Mouse (Mus musculus): ENCODE data around the gene Gm21830. TPM values are rescaled to one million over a fixed set of nuclear protein-coding genes. Genes with fewer than 3 reads are reported as not detected.
A peak's percentile ranks its signal among the peaks of the same experiment; 100 is the strongest.
"Not testable (repeated sequence)": the region's sequence is repeated elsewhere in the genome, so short reads cannot be mapped to it uniquely, and the experiment has no call there.

Gene Gm21830
- polyA plus RNA-seq (2015; fragmentation: Nextera tagmentation; extraction: Ambion mirVana): not detected in 2 replicates

DNA sequence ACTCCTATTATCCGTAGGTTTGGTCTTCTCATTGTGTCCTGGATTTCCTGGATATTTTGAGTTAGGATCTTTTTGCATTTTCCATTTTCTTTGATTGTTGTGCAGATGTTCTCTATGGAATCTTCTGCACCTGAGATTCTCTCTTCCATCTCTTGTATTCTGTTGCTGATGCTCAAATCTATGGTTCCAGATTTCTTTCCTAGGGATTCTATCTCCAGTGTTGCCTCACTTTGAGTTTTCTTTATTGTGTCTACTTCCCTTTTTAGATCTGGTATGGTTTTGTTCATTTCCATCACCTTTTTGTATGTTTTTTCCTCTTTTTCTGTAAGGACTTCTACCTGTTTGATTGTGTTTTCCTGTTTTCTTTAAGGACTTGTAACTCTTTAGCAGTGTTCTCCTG is at the start of gene Gm21830:
Gene Gm21830, plus strand, starts transcription at position 301 of the 400 bp plus-strand sequence.
- H3K36me3 ChIP-seq; H3K4me2 ChIP-seq; H3K27me3 ChIP-seq; ATAC-seq (replicated peaks; ENCODE audit: insufficient number of reproducible peaks, insufficient read depth, low FRiP score, low read depth); H3K4me1 ChIP-seq (replicated peaks); H3K9me3 ChIP-seq (replicated peaks); H3K4me3 ChIP-seq; H3K9ac ChIP-seq; H3K27ac ChIP-seq: not testable (repeated sequence)
- no CpG with 5 or more reads among the region's 1 CpGs for WGBS

DNA sequence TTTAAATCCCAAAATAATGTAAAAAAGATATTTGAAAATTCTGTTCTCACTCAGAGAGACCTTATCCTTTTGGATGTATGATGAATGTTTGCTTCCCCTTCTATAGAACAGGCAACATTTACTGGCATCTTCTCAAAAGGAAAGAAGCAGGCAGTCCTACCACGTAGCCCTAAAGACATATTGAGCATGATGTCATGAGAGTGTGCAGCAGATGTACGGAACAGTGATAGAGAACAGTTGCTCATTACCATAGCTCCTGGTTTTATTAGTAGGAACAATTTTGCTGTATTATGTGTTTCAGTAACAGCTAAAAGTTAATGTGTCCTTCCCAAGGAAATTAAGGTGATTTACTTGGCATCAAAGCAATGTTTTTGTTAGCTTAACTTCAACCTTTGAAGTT is 49.0 kb upstream of the Gm21830 start:
- Histone ChIP-seq H3K4me3 (no peak overlapping the region), H3K27ac (no peak overlapping the region), H3K36me3 (no peaks in the 10 kb centered on the region), H3K9me3 (replicated peaks) (no peaks in the 10 kb centered on the region), H3K4me2 (no peak overlapping the region), H3K4me1 (replicated peaks) (no peaks in the 10 kb centered on the region), H3K9ac (no peak overlapping the region), H3K27me3 (no peaks in the 10 kb centered on the region)
- WGBS: 67% methylated on average over 2 of the region's 2 CpGs
- ATAC-seq (replicated peaks; ENCODE audit: insufficient number of reproducible peaks, insufficient read depth, low FRiP score, low read depth): no peak

DNA sequence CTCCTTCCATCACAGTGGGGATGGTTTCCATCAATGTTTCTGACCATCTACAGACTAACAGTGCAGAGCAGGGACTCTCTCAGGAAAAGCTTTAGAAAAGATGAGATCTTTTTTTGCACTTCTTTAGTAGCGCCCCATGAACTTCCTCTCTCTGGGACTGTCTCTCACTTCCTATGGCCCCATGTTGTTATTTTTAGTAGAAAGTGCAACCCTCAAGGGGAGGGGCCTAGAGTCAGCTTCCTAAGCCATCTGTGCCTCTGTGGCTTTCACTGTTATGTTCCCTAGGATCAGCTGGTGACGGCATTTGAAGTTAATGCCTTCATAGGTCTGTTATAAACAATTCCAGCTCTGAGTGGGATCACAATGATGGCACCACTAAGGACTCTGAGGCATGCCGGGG is 35.0 kb upstream of the Gm21830 start:
- H3K4me1 ChIP-seq (replicated peaks): no peaks in the 10 kb centered on the region
- no peak overlapping the region for H3K9ac ChIP-seq
- no peak overlapping the region for H3K4me2 ChIP-seq
- no peaks in the 10 kb centered on the region for H3K9me3 ChIP-seq (replicated peaks)
- no peak for ATAC-seq (replicated peaks; ENCODE audit: insufficient number of reproducible peaks, insufficient read depth, low FRiP score, low read depth)
- no peak overlapping the region for H3K27ac ChIP-seq
- no peak overlapping the region for H3K4me3 ChIP-seq
- no peaks in the 10 kb centered on the region for H3K36me3 ChIP-seq
- WGBS: 62% methylated on average over 3 of the region's 3 CpGs
- H3K27me3 ChIP-seq: no peaks in the 10 kb centered on the region

DNA sequence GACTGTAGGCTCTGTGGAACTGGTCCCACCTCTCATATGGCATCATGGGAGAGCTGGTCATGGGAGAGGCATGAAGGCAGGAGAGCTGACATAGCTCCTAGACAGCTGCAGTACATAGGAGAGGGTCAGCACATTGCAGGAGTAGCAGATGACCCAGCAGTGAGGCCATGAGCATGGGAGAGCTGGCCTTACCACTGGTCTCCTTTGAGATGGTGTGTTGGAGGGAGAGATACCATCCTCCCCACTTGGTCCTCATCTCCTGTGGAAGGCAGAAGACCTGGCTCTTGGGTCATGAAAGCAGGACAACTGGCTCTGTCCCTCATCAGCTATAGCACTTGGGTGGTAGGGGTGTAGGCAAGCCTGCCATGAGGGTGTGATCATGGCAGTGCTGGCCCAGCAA is 7.3 kb downstream of the Gm21830 start:
- no peak overlapping the region for H3K27ac ChIP-seq
- H3K9ac ChIP-seq: no peak overlapping the region
- no peak for ATAC-seq (replicated peaks; ENCODE audit: insufficient number of reproducible peaks, insufficient read depth, low FRiP score, low read depth)
- no peak overlapping the region for H3K4me2 ChIP-seq
- H3K4me1 ChIP-seq (replicated peaks): no peaks in the 10 kb centered on the region
- H3K36me3 ChIP-seq: no peaks in the 10 kb centered on the region
- H3K9me3 ChIP-seq (replicated peaks): no peaks in the 10 kb centered on the region
- H3K27me3 ChIP-seq: no peaks in the 10 kb centered on the region
- no peak overlapping the region for H3K4me3 ChIP-seq

DNA sequence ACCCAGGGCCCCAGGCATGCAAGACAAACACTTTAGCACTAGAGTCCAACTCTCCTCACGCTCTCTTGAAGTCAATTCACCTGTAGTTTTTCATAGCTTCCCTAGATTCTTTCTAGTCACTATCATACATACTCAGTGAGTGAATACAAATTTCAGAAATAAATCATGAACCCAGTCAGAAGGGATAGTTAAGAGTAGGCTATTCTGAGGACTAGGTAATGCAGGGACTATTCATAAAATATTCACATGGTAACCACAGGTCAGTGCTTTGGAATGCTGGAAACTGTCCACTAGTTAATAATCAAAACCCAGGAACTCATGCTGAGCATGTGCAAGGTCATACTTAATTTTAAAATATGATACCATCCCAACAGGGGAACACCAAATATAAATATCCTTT is 9.3 kb downstream of the Gm21830 start:
- Histone ChIP-seq H3K27me3 (no peaks in the 10 kb centered on the region), H3K9ac (no peak overlapping the region), H3K4me3 (no peak overlapping the region), H3K4me2 (no peak overlapping the region), H3K9me3 (replicated peaks) (no peaks in the 10 kb centered on the region), H3K36me3 (no peaks in the 10 kb centered on the region), H3K4me1 (replicated peaks) (no peaks in the 10 kb centered on the region), H3K27ac (no peak overlapping the region)
- 73% methylated on average over 1 of the region's 1 CpGs for WGBS
- no peak for ATAC-seq (replicated peaks; ENCODE audit: insufficient number of reproducible peaks, insufficient read depth, low FRiP score, low read depth)

DNA sequence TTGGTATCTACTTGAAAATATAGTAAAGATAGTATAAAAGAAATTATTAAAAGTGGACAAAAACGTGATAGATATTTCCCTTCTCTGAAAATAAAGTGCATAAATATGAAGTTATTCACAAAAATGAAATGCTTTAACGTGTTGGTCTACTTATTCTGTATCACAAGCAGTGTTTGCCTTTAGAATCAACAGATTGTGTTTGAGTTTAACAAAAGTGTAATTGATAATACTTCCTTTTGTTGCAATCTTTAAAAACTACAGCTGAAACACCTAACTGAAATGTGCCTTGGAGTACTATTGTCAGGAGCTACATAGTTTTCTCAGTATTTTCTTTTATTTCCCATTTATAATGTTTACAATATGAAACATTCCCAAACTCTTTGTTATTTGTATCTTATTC is 19.6 kb downstream of the Gm21830 start, which contains the start of gene Gm26727:
Gene Gm26727, minus strand, starts transcription at position 101 of the 400 bp plus-strand sequence.
- WGBS: 52% methylated on average over 2 of the region's 2 CpGs
- H3K27me3 ChIP-seq: no peaks in the 10 kb centered on the region
- ATAC-seq (replicated peaks; ENCODE audit: insufficient number of reproducible peaks, insufficient read depth, low FRiP score, low read depth): no peak
- H3K27ac ChIP-seq: no peak within 1 kb of the TSS
- H3K4me2 ChIP-seq: no peak within 1 kb of the TSS
- no peak within 1 kb of the TSS for H3K4me3 ChIP-seq
- H3K9me3 ChIP-seq (replicated peaks): no peaks in the 10 kb centered on the region
- no peaks in the 10 kb centered on the region for H3K36me3 ChIP-seq
- no peaks in the 10 kb centered on the region for H3K4me1 ChIP-seq (replicated peaks)
- H3K9ac ChIP-seq: no peak within 1 kb of the TSS

DNA sequence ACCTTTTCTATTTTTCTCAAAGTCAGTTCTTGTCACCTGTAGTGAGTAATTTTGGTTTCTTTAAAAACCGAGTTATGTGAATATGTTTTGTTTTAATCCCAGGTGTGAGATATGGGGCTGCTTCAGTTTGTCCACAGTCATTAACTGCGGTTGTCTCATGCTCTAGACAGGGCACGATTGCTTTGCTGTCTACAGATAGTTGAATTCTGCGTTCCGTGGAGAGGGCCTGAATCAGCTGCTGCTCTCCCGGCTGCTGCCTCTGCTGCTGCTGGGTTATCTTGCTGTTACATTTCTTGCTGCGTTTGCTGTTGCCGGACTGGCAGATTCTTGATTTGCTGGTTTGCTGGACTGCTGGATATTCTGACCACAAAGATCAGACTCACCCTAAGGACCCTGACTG is 24.8 kb downstream of the Gm21830 start:
- 49% methylated on average over 8 of the region's 8 CpGs for WGBS

DNA sequence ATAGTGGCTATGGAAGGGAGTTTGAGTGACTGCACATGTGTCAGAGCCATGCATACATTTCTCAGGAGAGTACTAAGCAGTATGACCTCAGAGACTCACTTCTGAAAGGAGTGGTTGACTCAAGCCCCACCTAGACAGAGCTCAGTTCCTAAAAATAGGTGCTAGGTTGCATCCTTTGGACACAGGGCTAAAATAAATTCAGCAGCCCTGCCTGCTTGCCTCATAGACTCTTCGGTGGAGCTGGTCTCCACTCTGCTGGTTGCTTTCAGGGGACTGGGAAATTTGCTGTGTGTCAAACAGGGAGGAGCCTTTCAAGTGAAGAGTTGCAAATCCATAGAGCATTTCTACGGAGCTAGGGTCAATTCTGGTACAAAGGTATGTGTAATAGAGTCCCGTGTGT is 32.3 kb downstream of the Gm21830 start, which contains the start of gene Xirp2:
Gene Xirp2, plus strand, starts transcription at position 223 of the 400 bp plus-strand sequence.
- no peak within 1 kb of the TSS for H3K27ac ChIP-seq
- no peaks in the 10 kb centered on the region for H3K36me3 ChIP-seq
- no peaks in the 10 kb centered on the region for H3K27me3 ChIP-seq
- H3K4me2 ChIP-seq: no peak within 1 kb of the TSS
- ATAC-seq (replicated peaks; ENCODE audit: insufficient number of reproducible peaks, insufficient read depth, low FRiP score, low read depth): no peak
- WGBS: 49% methylated on average over 3 of the region's 3 CpGs
- H3K4me1 ChIP-seq (replicated peaks): no peaks in the 10 kb centered on the region
- H3K9me3 ChIP-seq (replicated peaks): no peaks in the 10 kb centered on the region
- no peak within 1 kb of the TSS for H3K4me3 ChIP-seq
- no peak within 1 kb of the TSS for H3K9ac ChIP-seq

More for the DNA sequence above, 24.8 kb downstream of the Gm21830 start:
- Histone ChIP-seq H3K4me3 (no peak overlapping the region), H3K9ac (no peak overlapping the region), H3K36me3 (no peaks in the 10 kb centered on the region), H3K9me3 (replicated peaks) (no peaks in the 10 kb centered on the region), H3K4me2 (no peak overlapping the region), H3K4me1 (replicated peaks) (no peaks in the 10 kb centered on the region), H3K27ac (no peak overlapping the region), H3K27me3 (no peaks in the 10 kb centered on the region)
- no peak for ATAC-seq (replicated peaks; ENCODE audit: insufficient number of reproducible peaks, insufficient read depth, low FRiP score, low read depth)

DNA sequence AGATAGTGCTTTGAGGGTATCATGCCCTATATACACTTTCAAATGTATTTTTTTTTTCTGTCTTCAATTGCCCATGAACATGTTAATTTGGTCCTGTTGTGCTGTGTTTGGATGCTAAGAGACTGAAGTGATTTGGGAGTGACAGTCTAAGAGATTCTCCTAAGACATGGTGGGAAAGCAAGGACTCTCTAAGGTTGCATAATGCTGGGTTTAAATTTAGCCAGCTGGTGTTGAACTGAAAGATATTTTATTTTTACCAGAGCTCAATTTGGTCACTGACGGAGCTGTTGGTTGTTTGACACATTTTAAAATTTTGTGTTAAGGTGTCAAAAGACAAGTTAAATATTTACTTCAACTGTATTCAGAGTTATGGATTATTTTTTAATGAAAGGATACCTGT is 33.2 kb downstream of the Gm21830 start:
- H3K4me1 ChIP-seq (replicated peaks): no peaks in the 10 kb centered on the region
- no peak overlapping the region for H3K9ac ChIP-seq
- H3K27ac ChIP-seq: no peak overlapping the region
- no peak for ATAC-seq (replicated peaks; ENCODE audit: insufficient number of reproducible peaks, insufficient read depth, low FRiP score, low read depth)
- no peaks in the 10 kb centered on the region for H3K9me3 ChIP-seq (replicated peaks)
- no peak overlapping the region for H3K4me3 ChIP-seq
- no peaks in the 10 kb centered on the region for H3K27me3 ChIP-seq
- 45% methylated on average over 1 of the region's 1 CpGs for WGBS
- no peaks in the 10 kb centered on the region for H3K36me3 ChIP-seq
- no peak overlapping the region for H3K4me2 ChIP-seq

DNA sequence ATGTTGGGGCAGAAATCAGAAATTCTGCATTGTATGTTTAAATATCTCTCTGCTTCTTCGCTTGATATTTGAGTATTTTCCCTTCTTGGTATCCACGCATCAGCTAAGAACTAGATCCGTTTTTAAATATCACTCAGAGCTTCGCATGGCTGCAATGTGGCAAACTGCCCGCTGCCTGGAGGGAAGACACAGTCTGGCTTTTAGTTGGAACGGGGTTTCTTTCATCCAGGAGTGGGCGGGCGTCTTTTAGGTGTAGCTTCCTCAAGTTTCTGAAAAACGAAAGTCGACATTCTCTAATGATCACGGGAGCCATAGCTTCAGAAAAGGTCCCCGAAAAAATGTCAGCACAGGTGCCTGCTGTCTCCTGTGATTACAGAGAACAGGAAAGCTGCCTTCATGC is 33.7 kb downstream of the Gm21830 start:
- Histone ChIP-seq H3K9me3 (replicated peaks) (no peaks in the 10 kb centered on the region), H3K4me1 (replicated peaks) (no peaks in the 10 kb centered on the region), H3K4me2 (0 out of 2 replicates have a peak overlapping the region, but pooled peaks have one; percentile 7), H3K9ac (no peak overlapping the region), H3K36me3 (no peaks in the 10 kb centered on the region), H3K4me3 (no peak overlapping the region; the same call in 1 of the 2 replicates), H3K27me3 (no peaks in the 10 kb centered on the region), H3K27ac (no peak overlapping the region)
- no peak for ATAC-seq (replicated peaks; ENCODE audit: insufficient number of reproducible peaks, insufficient read depth, low FRiP score, low read depth)
- 64% methylated on average over 12 of the region's 12 CpGs for WGBS

DNA sequence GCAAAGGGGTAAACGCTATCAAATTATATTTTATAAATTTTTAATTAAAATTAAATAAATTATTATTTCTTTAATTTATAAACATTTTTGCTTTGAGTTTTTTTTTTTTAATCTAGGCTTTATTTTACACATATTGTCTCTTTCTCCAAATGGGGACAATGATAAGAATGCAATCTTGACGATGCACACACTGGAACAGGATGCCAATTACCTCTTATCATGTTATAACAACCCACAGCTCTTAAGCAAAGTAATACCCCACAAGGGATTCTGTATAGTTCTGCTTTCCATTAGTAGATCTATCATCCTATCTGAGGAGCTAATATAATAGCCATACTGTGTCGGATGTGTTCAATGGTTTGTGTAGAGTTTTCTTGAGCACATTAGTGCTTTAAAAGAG is 47.3 kb downstream of the Gm21830 start:
- no peak for ATAC-seq (replicated peaks; ENCODE audit: insufficient number of reproducible peaks, insufficient read depth, low FRiP score, low read depth)
- H3K4me1 ChIP-seq (replicated peaks): no peaks in the 10 kb centered on the region
- H3K4me3 ChIP-seq: no peak overlapping the region
- H3K9me3 ChIP-seq (replicated peaks): no peaks in the 10 kb centered on the region
- no peaks in the 10 kb centered on the region for H3K36me3 ChIP-seq
- H3K9ac ChIP-seq: no peak overlapping the region
- no peaks in the 10 kb centered on the region for H3K27me3 ChIP-seq
- H3K4me2 ChIP-seq: no peak overlapping the region
- no peak overlapping the region for H3K27ac ChIP-seq
- WGBS: 65% methylated on average over 3 of the region's 3 CpGs

DNA sequence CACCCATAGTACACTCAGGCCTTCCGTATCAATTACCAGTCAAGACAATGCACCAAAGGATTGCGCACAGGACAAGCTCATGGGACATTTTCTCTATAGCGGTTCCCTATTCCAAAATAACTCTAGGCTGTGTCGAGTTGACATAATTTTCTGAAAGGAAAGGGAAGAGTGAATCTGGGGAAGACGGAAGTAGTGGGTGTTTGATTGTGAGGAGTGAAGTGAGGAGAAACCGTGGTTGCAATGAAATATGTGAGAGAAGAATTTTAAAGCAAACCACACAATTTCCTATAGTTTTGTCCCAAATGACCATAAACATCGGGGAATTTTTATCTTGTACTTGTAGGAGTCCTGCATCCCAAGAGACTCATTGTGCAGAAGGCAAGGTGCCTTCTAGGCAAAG is 53.5 kb downstream of the Gm21830 start:
- H3K4me1 ChIP-seq (replicated peaks): no peaks in the 10 kb centered on the region
- no peaks in the 10 kb centered on the region for H3K36me3 ChIP-seq
- no peaks in the 10 kb centered on the region for H3K27me3 ChIP-seq
- H3K9ac ChIP-seq: no peak overlapping the region
- no peak overlapping the region for H3K4me2 ChIP-seq
- H3K9me3 ChIP-seq (replicated peaks): no peaks in the 10 kb centered on the region
- 75% methylated on average over 7 of the region's 7 CpGs for WGBS
- H3K27ac ChIP-seq: no peak overlapping the region
- no peak overlapping the region for H3K4me3 ChIP-seq
- ATAC-seq (replicated peaks; ENCODE audit: insufficient number of reproducible peaks, insufficient read depth, low FRiP score, low read depth): no peak

Data from heart, embryonic 15.5 days (tissue).